Mouse (Mus musculus): ENCODE measurements around the gene Slc41a3.

GRCm38 (mm10) chr6:90644965-90645364, 40.4 kb downstream of the Slc41a3 start:
- TF ChIP-seq CTCF (IDR thresholded peaks at IDR 0.05) (no peak), EP300 (IDR thresholded peaks at IDR 0.05) (no peak)

All from lung, postnatal 0 days (tissue).